Mouse (Mus musculus) kidney, postnatal 25 days (tissue): Measurements from ENCODE around the gene Tchp.
A peak's percentile ranks its signal among the peaks of the same experiment; 100 is the strongest.

Experiments
- DNase-seq, 2 experiments: peaks; one replicate each; pipeline ENCODE4 v3.0.0; 2021; ENCODE audit warnings: mixed read lengths in 2 of 2

The Tchp gene

GRCm38 (mm10) chr5:114698044-114698746 lies 9.4 kb upstream of the Tchp start:
- DNase-seq: no peak

- DNase-seq: peak in 1 of 2 experiments; percentile 27
These were observed 8.5 kb upstream of the Tchp start for GRCm38 (mm10) chr5:114699015-114699414.

GRCm38 (mm10) chr5:114702403-114703392 lies 4.9 kb upstream of the Tchp start:
- DNase-seq: no peak

- DNase-seq: no peak
These were observed 931 bp downstream of the Tchp start for GRCm38 (mm10) chr5:114708491-114708890.

GRCm38 (mm10) chr5:114709357-114709756 lies 1.8 kb downstream of the Tchp start:
- DNase-seq: no peak

GRCm38 (mm10) chr5:114714551-114714950 lies 7.0 kb downstream of the Tchp start:
- DNase-seq: no peak

- DNase-seq: no peak
These were observed 9.7 kb downstream of the Tchp start for GRCm38 (mm10) chr5:114717292-114717691.

GRCm38 (mm10) chr5:114717937-114718336 lies 10.4 kb downstream of the Tchp start:
- no peak for DNase-seq

- no peak for DNase-seq
These were observed 10.9 kb downstream of the Tchp start for GRCm38 (mm10) chr5:114718483-114718882.

- DNase-seq: peak; percentile 81 to 91
These were observed 11.7 kb downstream of the Tchp start for GRCm38 (mm10) chr5:114719003-114719927.

GRCm38 (mm10) chr5:114719928-114720270 lies 12.3 kb downstream of the Tchp start:
- no peak for DNase-seq

- no peak for DNase-seq
These were observed 13.2 kb downstream of the Tchp start for GRCm38 (mm10) chr5:114720784-114721183.

- no peak for DNase-seq
These were observed 14.4 kb downstream of the Tchp start for GRCm38 (mm10) chr5:114721969-114722368.

GRCm38 (mm10) chr5:114722846-114723245 lies 15.3 kb downstream of the Tchp start:
- DNase-seq: no peak

GRCm38 (mm10) chr5:114728160-114728559 lies 20.6 kb downstream of the Tchp start:
- no peak for DNase-seq

GRCm38 (mm10) chr5:114730129-114730528 lies 22.6 kb downstream of the Tchp start:
- no peak for DNase-seq

GRCm38 (mm10) chr5:114731498-114731897 lies 23.9 kb downstream of the Tchp start:
- no peak for DNase-seq

- DNase-seq: no peak
These were observed 24.4 kb downstream of the Tchp start for GRCm38 (mm10) chr5:114731969-114732368.

- no peak for DNase-seq
These were observed 26.0 kb downstream of the Tchp start for GRCm38 (mm10) chr5:114733606-114734005.

- peak; percentile 36 to 69 for DNase-seq
These were observed 29.7 kb downstream of the Tchp start for GRCm38 (mm10) chr5:114737090-114737887.

GRCm38 (mm10) chr5:114738707-114739241 lies 31.2 kb downstream of the Tchp start:
- peak; percentile 49 to 76 for DNase-seq

- DNase-seq: no peak
These were observed 33.0 kb downstream of the Tchp start for GRCm38 (mm10) chr5:114740595-114740994.
